Mouse (Mus musculus) left cerebral cortex, adult 8-10 months (tissue): ENCODE results near the gene Zfp213. TPM values are rescaled to one million over a fixed set of nuclear protein-coding genes. Genes with fewer than 3 reads are reported as not detected.
A peak's percentile ranks its signal among the peaks of the same experiment; 100 is the strongest.
"Not testable (repeated sequence)": the region's sequence is repeated elsewhere in the genome, so short reads cannot be mapped to it uniquely, and the experiment has no call there.

Experiments used
- DNase-seq, 2 experiments: peaks; one replicate each; pipeline ENCODE4 v3.0.0; 2022; ENCODE audit warnings: low spot score in 2 of 2
- total RNA-seq, 4 experiments: library from RNA; stranded (reverse); gene quantifications; 2 replicates each; pipeline ENCODE4 v1.2.4; 2022

Gene Zfp213
- total RNA-seq, 4 experiments from 2014 or later, result 5.9 to 7.1 (median 6.8) TPM

- DNase-seq, result peak in 1 of 2 experiments; percentile 1
These were observed 18.2 kb downstream of the Zfp213 start for GRCm38 (mm10) chr17:23545841-23546240.

GRCm38 (mm10) chr17:23544766-23545165, 19.3 kb downstream of the Zfp213 start:
- no peak for DNase-seq

GRCm38 (mm10) chr17:23543983-23544382, 20.1 kb downstream of the Zfp213 start:
- DNase-seq, result no peak

- DNase-seq, result no peak
These were observed 20.7 kb downstream of the Zfp213 start for GRCm38 (mm10) chr17:23543325-23543724.

- peak in 1 of 2 experiments; percentile 1 for DNase-seq
These were observed 21.2 kb downstream of the Zfp213 start for GRCm38 (mm10) chr17:23542835-23543234.

- peak in 1 of 2 experiments; percentile 2 for DNase-seq
These were observed 21.9 kb downstream of the Zfp213 start for GRCm38 (mm10) chr17:23542004-23542720.

GRCm38 (mm10) chr17:23540605-23541475, 23.2 kb downstream of the Zfp213 start:
- peak in 1 of 2 experiments; percentile 29 for DNase-seq

- DNase-seq, result no peak
These were observed 23.9 kb downstream of the Zfp213 start for GRCm38 (mm10) chr17:23540106-23540505.

GRCm38 (mm10) chr17:23539608-23540007, 24.4 kb downstream of the Zfp213 start:
- no peak for DNase-seq

GRCm38 (mm10) chr17:23538299-23539015, 25.6 kb downstream of the Zfp213 start:
- DNase-seq, result peak in 1 of 2 experiments; percentile 3

- DNase-seq, result peak in 1 of 2 experiments; percentile 1
These were observed 26.3 kb downstream of the Zfp213 start for GRCm38 (mm10) chr17:23537554-23538255.

- DNase-seq, result not testable (repeated sequence)
These were observed 28.8 kb downstream of the Zfp213 start for GRCm38 (mm10) chr17:23535046-23535788.

GRCm38 (mm10) chr17:23533591-23534490, 30.2 kb downstream of the Zfp213 start:
- DNase-seq, result not testable (repeated sequence)

GRCm38 (mm10) chr17:23531408-23531807, 32.6 kb downstream of the Zfp213 start:
- not testable (repeated sequence) for DNase-seq

GRCm38 (mm10) chr17:23522941-23523732, 40.9 kb downstream of the Zfp213 start:
- not testable (repeated sequence) for DNase-seq

- no peak for DNase-seq
These were observed 45.2 kb downstream of the Zfp213 start for GRCm38 (mm10) chr17:23518701-23519423.
